Mouse (Mus musculus) thymus, adult 2 months (tissue): Measurements from ENCODE around the gene Tns2. TPM values are rescaled to one million over a fixed set of nuclear protein-coding genes. Genes with fewer than 3 reads are reported as not detected.
A peak's percentile ranks its signal among the peaks of the same experiment; 100 is the strongest.

Experiments
- DNase-seq: peaks from one replicate; pipeline ENCODE4 v3.0.0; 2021
- H3K27ac ChIP-seq: fragments of 200-500 bp; 2 replicates; pipeline ENCODE4 v1.5.1; 2012; ENCODE audit warnings: low read length, control low read depth; ENCODE audit not compliant: control insufficient read depth, insufficient read depth
- H3K27me3 ChIP-seq: fragments of 200-500 bp; 2 replicates; pipeline ENCODE4 v1.6.1; 2012; ENCODE audit warnings: mild to moderate bottlenecking, low read length, moderate library complexity, mixed read lengths; ENCODE audit not compliant: control insufficient read depth, insufficient read depth
- H3K36me3 ChIP-seq: fragments of 200-500 bp; 2 replicates; pipeline ENCODE4 v1.6.1; 2012; ENCODE audit warnings: mild to moderate bottlenecking, low read length, moderate library complexity; ENCODE audit not compliant: control insufficient read depth, insufficient read depth
- H3K4me1 ChIP-seq: fragments of 200-500 bp; replicated peaks from 2 replicates; pipeline ENCODE4 v1.6.1; 2012; ENCODE audit warnings: low read length; ENCODE audit not compliant: control insufficient read depth, insufficient read depth
- H3K4me3 ChIP-seq: fragments of 200-500 bp; 2 replicates; pipeline ENCODE4 v1.5.1; 2012; ENCODE audit warnings: mild to moderate bottlenecking, low read length, control low read depth, moderate library complexity; ENCODE audit not compliant: control insufficient read depth, insufficient read depth
- CTCF ChIP-seq: fragments of 200-500 bp; IDR thresholded peaks from 2 replicates; pipeline ENCODE4 v1.5.1; 2012; ENCODE audit warnings: mild to moderate bottlenecking, control low read depth, low read length, moderate library complexity, borderline replicate concordance; ENCODE audit not compliant: control insufficient read depth, poor library complexity, insufficient read depth; ENCODE audit errors: extremely low read depth
- POLR2A ChIP-seq: fragments of 200-500 bp; IDR thresholded peaks from 2 replicates; pipeline ENCODE4 v1.6.1; 2012; ENCODE audit warnings: mild to moderate bottlenecking, low read length, control low read depth, moderate library complexity; ENCODE audit not compliant: control insufficient read depth, poor library complexity, insufficient read depth; ENCODE audit errors: extremely low read depth
- WGBS: fragments of 180-500 bp; shearing (Covaris S2); methylation state at CpG from one replicate; pipeline ENCODE4 v1.1.7; 2018; 5-methylcytosine and 5-hydroxymethylcytosine counted together
- polyA plus RNA-seq: library from polyadenylated mRNA; depleted of rRNA; stranded (reverse); fragments of >200 nt; gene quantifications from 2 replicates; pipeline ENCODE4 v1.2.3, GENCODE M21; 2012

Gene Tns2
- polyA plus RNA-seq, 1 experiment = 26.4 TPM

GRCm38 (mm10) chr15:102092222-102092621 is 8.0 kb upstream of the Tns2 start:
- Histone ChIP-seq H3K4me3 (no peak overlapping the region), H3K36me3 (peaks cover 94% of the 10 kb centered on the region), H3K4me1 (no peaks in the 10 kb centered on the region), H3K27ac (no peak overlapping the region), H3K27me3 (no peaks in the 10 kb centered on the region)
- 92% methylated on average over 4 of the region's 4 CpGs for WGBS
- no peak for DNase-seq
- no peak for TF ChIP-seq CTCF
- no peak for TF ChIP-seq POLR2A

- Histone ChIP-seq H3K36me3 (peaks cover 77% of the 10 kb centered on the region), H3K27me3 (no peaks in the 10 kb centered on the region), H3K4me3 (no peak overlapping the region), H3K4me1 (no peaks in the 10 kb centered on the region), H3K27ac (no peak overlapping the region)
- DNase-seq = no peak
- TF ChIP-seq POLR2A = no peak
- TF ChIP-seq CTCF = no peak
- WGBS = 84% methylated on average over 2 of the region's 2 CpGs
These were observed 6.1 kb upstream of the Tns2 start for GRCm38 (mm10) chr15:102094157-102094556.

- peaks cover 68% of the 10 kb centered on the region for H3K36me3 ChIP-seq
- H3K4me3 ChIP-seq = no peak overlapping the region
- DNase-seq = no peak
- no peaks in the 10 kb centered on the region for H3K27me3 ChIP-seq
- no peak for TF ChIP-seq CTCF
- no peak for TF ChIP-seq POLR2A
- H3K4me1 ChIP-seq = peaks cover 3% of the 10 kb centered on the region
- WGBS = 97% methylated on average over 16 of the region's 16 CpGs
- no peak overlapping the region for H3K27ac ChIP-seq
These were observed 5.2 kb upstream of the Tns2 start for GRCm38 (mm10) chr15:102094988-102095387.

- TF ChIP-seq CTCF (no peak), POLR2A (no peak)
- no peak overlapping the region for H3K27ac ChIP-seq
- no peak overlapping the region for H3K4me3 ChIP-seq
- WGBS = 84% methylated on average over 8 of the region's 8 CpGs
- H3K36me3 ChIP-seq = peaks cover 45% of the 10 kb centered on the region
- no peak for DNase-seq
- peaks cover 9% of the 10 kb centered on the region for H3K4me1 ChIP-seq
- no peaks in the 10 kb centered on the region for H3K27me3 ChIP-seq
These were observed 2.9 kb upstream of the Tns2 start for GRCm38 (mm10) chr15:102097147-102097915.

- Histone ChIP-seq H3K4me3 (no peak overlapping the region), H3K4me1 (peaks cover 9% of the 10 kb centered on the region), H3K27me3 (no peaks in the 10 kb centered on the region), H3K27ac (no peak overlapping the region), H3K36me3 (peaks cover 37% of the 10 kb centered on the region)
- WGBS = 73% methylated on average over 5 of the region's 5 CpGs
- TF ChIP-seq CTCF (no peak), POLR2A (no peak)
- DNase-seq = no peak
These were observed 2.1 kb upstream of the Tns2 start for GRCm38 (mm10) chr15:102097991-102098555.

- WGBS = 76% methylated on average over 5 of the region's 5 CpGs
These were observed 953 bp upstream of the Tns2 start for GRCm38 (mm10) chr15:102099260-102099659.

GRCm38 (mm10) chr15:102099771-102100160 is 447 bp upstream of the Tns2 start:
- 38% methylated on average over 8 of the region's 8 CpGs for WGBS
- Histone ChIP-seq H3K27ac (no peak overlapping the region), H3K36me3 (peaks cover 21% of the 10 kb centered on the region), H3K27me3 (no peaks in the 10 kb centered on the region), H3K4me3 (peak overlapping the region; percentile 53), H3K4me1 (peaks cover 9% of the 10 kb centered on the region)
- TF ChIP-seq POLR2A (no peak), CTCF (no peak)
- DNase-seq = no peak

More at GRCm38 (mm10) chr15:102099260-102099659, 953 bp upstream of the Tns2 start:
- Histone ChIP-seq H3K4me1 (peaks cover 9% of the 10 kb centered on the region), H3K4me3 (no peak overlapping the region), H3K36me3 (peaks cover 26% of the 10 kb centered on the region), H3K27ac (no peak overlapping the region), H3K27me3 (no peaks in the 10 kb centered on the region)
- no peak for TF ChIP-seq CTCF
- TF ChIP-seq POLR2A = no peak
- no peak for DNase-seq
